Mouse (Mus musculus) adrenal gland, postnatal 4 days (tissue): Measurements from ENCODE around the gene 1700020A23Rik. TPM values are rescaled to one million over a fixed set of nuclear protein-coding genes. Genes with fewer than 3 reads are reported as not detected.
"Not testable (repeated sequence)": the region's sequence is repeated elsewhere in the genome, so short reads cannot be mapped to it uniquely, and the experiment has no call there.

ENCODE experiments used
- DNase-seq, 2 experiments: peaks; one replicate each; pipeline ENCODE4 v3.0.0; 2021 to 2022; ENCODE audit warnings: low spot score in 2 of 2, mixed read lengths in 2 of 2
- long read RNA-seq, 2 experiments: library from polyadenylated mRNA; stranded (forward); transcript quantifications; one replicate each; pipeline ENCODE4 v2.0.0; 2021
- total RNA-seq, 2 experiments: library from RNA; stranded (reverse); gene quantifications; 2 replicates each; pipeline ENCODE4 v1.2.3; 2021

Gene 1700020A23Rik
- total RNA-seq, result not detected
- long read RNA-seq, experiment 1, result 0 reads
- long read RNA-seq, experiment 2, result 0 reads

DNA sequence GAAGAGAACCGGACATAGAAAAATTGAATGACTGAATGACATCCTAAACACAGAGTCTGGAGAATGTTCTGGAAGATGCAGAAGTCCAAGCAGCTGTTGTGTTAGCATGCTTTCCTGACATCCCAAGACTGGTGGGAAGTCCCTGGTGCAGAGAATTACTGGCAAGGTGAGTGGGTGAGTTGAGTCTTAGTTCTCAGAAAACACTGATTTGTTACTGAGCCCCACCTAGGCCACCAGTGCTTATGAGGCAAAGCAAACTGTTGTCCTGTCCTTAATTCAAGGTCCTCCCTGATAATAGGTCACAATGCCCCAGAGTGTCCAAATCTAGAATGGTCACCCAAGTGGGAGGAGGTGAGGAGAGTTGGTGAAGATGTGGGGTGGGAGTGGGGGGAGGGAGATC, at the start of gene 1700020A23Rik, which contains the start of gene Gm28372:
1700020A23Rik (plus strand) TSS at position 321 of the 400 bp plus-strand sequence.
Gm28372 (plus strand) TSS at position 301 of the 400 bp plus-strand sequence.
- DNase-seq, result no peak

DNA sequence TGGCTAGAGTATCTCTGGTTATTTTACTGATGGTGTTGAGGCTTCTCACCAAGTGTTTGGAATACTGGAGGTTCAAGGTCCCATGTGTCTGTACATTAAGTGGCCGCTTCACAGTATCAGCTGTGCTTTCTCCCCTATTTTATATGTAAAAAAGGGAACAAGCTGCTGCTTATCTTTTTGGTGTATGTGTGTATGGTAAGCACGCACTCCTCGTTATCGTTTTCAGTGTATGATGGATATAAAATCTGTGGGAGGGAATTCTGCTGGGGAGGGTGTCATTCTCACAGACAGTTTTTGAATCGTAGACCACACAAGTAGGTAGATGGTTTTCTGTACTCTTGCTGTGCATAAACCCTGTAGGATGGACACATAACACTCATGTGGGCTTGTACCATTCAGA, 47.5 kb upstream of the 1700020A23Rik start:
- no peak for DNase-seq

DNA sequence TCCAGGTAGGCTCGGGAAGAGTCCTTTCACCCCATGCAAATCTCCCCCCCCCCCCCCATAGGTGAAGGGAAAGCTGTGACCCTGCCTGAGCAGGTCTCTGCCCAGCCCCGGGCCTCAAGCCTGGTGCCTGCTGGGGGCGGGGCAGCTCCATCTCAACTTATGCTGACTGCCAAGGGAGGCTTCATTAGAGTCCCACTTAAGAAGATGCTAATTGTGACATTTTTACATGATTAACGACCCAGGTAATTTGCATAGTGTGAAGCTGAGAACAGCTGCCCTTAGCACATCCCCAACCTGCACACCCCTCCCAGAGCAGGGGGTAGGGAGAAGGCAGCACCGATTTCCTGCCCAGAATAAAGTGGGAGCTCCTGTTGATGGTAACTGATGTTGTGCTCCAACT, 46.2 kb upstream of the 1700020A23Rik start:
- DNase-seq, result no peak

DNA sequence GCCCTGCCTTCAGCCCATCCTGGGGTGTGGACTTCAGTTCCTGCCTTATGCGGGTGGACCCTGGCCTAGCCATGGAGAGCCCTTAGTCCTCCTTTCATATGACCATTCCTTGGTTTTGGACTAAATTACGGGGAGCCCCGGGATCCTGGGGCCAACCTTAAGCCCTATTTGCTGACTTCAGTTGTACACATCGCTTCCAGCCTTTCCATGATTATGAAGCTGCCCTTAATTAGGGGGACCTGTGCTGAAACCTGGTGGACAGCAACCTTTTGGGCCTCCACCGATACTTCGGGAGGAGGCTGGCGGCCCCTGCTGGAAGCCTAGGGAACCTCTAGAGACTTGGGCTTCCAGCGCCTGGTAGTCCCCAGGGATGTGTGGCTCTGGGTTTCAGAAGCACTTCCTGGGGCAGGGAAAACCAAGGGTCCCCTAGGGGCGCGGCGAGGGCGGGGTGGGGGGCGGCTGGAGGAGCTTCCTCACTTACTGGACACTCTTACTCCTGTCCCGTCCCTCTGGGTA, 42.5 kb upstream of the 1700020A23Rik start:
- peak; percentile 26 to 37 for DNase-seq

DNA sequence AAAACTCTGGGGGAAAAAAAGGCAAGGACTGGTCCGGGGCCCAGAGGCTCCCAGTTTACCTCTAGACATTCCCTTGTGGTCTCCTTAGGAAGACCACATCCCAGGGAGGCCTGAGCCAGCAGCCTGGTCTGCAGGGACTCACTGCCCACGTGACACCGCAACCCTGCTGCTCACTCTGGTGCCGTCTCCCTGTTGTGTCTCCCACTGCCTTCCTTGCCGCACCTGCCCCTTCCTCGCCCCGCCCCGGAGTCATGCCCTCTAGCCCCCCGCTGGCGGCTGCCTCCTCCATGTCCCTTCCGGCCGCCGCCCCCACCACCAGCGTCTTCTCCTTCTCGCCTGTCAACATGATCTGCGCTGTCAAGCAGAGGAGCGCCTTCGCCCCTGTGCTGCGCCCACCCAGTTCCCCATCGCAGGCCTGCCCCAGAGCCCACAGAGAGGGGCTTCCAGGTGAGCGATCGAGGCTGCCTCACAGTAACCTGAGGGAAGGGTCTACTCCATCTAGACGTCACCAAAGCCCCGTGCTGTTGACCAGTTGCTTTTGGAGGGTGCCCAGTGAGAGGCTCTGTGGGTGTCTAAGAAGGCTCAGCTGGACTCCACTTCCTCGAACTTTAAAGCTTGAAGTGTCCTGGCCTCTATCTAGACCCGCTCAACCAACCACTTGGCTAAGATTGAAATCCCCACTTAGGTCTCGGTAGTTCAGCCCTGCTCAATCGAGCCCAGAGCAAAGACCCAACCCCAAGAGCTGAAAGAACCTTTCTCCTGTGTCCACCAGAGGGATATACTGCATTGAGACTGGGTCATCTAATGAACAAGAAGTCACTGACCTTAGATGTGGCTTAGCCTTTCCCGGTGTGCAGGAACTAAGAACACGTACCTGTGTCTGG, 39.6 kb upstream of the 1700020A23Rik start:
- DNase-seq, result no peak

DNA sequence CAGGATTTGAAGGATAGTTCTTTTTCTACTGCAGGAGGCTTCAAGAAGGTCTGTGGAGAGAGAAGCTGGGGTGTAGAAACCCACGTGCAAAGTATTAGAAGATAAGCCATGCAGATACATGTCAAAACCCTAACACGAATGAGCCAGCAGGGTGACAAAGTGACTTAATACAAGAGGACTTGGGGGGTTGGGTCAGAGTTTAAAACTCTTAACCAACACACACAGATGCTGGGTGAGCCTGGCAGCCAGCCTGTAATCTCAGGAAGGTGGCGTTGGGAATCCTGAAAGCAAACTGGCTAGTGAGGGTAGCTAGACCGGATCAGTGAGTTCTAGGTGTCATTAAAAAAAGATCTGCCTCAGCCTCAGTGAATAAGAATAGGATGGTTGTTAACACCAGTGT, 37.7 kb upstream of the 1700020A23Rik start:
- DNase-seq, result no peak

DNA sequence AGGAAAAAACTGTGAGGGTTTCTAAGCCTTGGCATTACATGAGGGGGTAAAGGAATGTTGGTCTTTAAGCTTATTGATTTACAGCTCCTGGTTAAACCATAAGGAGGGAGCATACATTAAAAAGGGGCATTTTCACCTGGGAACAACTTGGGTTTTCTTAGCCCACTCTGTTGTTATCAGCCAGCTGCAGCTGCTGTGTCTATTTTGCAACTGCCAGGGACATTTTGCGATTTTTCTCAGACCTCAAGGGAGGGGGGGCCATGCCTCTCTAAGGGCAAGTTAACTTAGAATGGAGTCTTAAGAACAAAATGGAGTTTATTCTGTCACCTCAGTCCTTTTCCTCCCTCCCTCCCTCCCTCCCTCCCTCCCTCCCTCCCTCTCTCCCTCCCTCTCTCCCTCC, 32.0 kb upstream of the 1700020A23Rik start:
- DNase-seq, result not testable (repeated sequence)

DNA sequence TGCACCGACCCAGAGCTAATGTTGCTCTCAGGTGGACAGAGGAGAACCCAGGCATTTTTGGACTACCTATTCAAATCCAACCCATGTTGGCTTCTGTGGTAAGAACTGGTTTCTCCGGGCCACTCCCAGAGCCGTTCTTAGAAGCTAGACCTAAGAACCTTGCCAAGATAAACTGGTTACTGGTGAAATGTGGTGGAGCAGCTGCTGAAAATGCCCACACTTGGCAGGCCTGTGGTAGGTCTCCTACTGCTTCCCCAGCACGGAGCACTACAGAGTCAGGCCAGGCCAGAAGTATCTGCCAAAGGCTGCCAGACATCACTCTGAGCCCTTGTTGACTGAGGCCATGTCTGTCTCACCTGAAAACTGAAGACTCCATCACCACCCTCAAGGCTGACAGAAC, 30.1 kb upstream of the 1700020A23Rik start:
- no peak for DNase-seq

DNA sequence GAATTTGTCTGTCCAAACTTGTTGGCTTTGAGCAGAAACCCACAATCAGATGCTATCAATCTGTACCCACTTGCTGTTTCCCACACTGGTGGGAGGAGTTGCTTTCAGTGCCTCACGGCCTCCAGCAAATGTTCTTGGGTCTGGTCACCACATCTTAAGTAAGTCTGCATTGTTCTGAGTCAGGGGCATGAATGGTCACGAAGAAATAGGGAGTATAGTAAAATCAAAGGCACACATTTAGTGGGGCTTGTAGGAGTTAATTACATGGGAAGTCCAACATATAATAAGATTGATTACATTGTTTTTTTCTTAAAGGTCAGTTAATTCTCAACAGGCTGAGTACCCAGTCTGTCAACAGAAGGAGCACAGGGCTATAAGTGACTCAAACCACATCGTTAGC, 21.9 kb upstream of the 1700020A23Rik start:
- DNase-seq, result no peak

DNA sequence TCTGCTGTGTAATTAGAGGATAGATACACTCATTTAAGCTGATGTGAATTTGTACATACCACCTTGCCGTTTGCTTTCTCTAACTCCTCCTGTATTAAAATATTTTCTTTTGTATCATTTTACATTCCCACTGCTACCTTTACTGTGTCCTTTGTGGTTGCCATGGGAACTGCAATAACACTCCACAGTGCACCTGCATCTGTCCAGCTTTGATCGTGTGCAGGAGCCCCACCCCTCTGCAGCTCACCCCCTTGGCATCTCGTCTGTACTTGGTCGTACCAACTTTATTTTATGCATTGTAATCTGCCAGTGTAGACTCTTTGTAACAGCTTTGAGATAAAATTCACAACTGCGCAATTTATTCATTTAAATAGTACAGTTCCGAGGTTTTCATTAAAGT, 21.2 kb upstream of the 1700020A23Rik start:
- DNase-seq, result no peak

DNA sequence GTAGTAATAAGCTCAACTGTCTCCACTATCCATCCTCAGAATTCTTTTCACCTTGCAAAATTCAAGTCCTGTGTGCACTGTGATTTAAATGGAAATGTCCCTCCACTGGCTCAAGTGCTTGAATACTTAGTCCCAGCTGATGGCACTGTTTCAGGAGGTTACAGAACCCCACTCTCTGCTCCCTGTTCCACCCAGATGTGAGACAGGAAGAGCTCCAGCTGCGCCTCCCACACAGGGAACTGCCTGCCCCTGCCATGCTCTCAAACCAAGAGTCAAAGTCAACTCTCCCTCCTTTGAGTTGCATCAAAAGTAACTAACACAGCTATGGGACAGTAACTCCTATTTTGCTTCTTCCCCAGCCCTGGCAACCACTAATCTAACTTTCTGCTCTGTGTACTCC, 18.8 kb upstream of the 1700020A23Rik start:
- DNase-seq, result no peak

DNA sequence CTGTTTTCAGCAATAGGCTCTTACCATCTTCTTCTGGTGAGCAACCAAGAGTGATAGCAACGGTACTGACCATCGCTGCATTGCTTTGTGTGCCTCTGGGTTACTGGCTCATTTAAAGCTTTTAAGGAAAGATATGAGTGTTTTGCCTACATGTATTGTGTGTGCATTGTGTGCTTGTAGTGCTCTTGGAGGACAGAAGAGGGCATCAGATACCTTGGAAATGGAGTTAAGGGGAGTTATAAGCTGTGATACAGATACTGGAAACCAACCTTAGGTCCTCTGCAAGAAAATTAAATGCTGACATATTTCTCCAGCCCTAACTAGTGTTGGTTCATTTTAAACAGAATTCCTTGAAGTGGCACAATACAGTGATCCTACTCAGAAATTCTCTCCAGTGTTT, 16.3 kb upstream of the 1700020A23Rik start:
- DNase-seq, result no peak

DNA sequence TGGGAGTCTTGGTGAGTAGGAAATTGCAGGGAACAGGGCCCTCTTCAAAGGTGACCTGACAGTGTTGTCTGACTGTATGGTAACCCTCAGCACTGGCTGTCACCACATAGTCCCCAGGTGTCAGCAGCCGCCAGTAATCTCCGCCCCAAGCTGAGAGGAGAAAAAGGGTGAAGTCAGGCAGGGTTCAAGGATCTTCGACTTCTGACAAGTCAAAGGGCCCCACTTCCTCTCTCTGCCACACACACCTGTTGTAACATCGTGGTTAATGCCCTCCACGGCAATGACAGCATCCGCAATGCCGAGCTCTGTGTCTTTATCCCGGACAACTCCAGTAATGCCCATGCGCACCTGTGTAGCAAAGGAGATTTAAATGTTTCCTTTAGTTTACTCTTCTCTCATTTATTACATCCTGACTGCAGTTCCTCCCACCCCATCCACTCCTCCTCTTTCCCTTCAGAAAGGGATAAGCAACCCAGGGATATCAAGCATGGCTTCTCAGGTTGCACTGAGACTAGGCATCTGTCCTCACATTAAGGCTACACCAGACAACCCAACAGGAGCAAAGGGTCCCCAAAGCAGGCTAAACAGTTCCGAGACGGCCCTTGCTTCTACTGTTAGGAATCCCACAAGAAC, 13.9 kb upstream of the 1700020A23Rik start:
- no peak for DNase-seq

DNA sequence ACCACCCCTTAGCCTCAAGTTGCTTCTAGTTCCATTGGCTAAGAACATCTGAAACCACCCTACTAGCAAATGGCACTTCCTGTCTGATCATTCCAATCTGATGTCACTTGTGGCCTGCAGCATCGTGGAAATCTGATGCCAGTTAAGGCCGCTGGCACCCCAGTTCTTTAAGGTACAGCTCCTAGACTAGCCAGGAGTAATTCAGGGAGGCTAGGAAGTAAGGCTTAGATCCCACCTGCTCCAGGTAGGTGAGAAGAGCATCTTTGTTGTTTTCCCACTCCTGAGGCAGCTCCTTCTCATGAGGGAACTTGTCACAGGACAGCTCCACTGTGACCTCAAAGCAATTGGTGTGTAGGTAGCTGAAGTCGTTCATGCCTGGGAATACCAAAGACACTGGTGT, 12.2 kb upstream of the 1700020A23Rik start:
- no peak for DNase-seq

DNA sequence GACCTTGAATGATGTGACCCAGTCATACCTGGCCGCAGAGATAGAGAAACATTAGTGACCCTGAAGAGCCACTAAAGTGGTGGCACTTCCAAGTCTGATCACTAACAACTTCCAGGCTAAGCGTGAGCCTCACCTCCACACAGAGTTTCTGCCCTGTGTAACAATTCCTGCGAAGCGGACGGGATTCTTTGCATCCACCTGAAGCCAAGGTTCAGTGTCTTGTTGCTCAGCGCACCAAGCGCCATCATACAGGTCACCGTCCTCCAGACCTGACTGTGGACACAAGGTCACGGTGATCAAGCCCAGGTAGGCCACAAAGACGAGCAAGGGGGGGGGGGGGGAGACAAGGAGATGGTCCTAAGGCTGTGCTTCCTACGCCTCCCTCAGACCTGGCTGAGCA, 9.4 kb upstream of the 1700020A23Rik start:
- DNase-seq, result no peak

DNA sequence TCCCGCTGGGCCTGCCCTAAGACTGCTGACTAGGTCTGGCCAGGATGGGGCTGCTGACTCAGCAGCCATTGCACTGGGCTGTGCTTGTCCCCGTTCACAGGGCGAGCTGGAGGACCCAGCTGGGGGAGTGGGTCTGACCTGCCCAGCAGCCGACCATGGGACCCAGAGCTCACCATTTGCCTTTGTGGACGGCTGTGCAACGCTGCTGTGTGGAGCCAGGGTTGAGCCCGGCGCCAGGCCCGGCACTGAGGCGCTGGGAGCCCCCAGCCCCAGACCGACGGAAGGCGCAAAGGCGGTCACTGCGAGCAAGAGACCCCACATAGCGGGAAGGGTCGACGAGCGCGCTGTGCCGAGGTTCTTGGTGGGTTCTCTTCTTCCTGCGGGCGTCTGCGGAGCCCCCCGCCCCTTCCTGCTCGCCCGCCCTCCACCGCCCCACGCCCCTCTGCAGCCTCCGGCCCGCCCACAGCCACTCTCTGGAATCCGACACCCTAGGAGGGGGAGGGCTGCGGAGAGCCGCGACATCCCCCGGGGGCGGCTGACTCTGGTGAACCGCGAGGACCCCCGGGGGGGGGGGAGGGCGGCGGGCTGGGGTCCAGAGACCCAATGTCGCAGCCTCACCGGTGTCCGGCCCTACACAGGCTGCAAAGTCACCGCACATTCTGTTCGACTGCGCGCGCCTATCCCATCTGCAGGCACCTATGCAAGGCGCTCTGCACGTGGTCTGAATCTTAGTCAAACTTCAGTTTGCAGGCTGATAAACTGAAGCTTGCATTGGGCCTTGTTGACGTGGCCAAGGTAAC, 7.7 kb upstream of the 1700020A23Rik start, which contains the start of gene Cpxm1:
Cpxm1 (minus strand) TSS at position 389 of the 800 bp plus-strand sequence.
- no peak for DNase-seq

DNA sequence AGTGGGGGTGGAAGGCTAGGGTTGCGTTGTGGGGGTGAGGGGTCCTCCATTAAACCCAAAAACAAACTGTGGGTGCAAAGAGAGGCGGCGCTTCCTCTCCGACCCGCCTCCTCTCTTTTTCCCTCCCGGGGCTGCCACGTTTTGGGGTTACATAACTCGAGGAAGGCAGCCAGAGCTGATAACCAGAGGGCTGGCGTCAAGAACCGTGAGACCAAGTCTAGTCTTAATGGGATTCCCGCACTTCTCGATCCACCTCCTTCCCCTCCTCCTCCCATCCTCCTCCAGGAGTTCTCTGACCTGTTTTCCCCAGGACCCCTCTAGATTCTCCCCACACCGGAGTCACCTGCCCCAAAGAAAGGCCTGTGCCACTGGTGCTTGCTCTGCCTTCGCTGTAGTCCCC, 7.0 kb upstream of the 1700020A23Rik start:
- DNase-seq, result no peak

DNA sequence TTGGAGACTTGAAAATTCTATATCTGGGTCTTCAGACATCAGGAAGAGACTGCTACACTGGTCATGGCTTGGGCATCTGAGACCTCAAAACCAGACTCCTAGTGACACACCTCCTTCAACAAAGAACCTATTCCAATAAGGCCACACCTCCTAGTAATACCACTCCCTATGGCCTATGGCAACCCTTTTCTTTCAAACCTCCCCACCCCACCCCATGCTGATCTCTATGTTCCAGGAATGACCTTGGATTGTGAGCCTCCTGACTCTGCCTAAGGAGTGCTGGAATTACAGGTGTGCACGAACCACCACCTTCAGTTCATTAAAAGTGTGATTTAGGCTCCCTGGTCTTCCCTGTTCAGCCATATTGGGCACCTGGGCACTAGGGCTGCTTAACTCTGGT, 5.0 kb upstream of the 1700020A23Rik start:
- no peak for DNase-seq

DNA sequence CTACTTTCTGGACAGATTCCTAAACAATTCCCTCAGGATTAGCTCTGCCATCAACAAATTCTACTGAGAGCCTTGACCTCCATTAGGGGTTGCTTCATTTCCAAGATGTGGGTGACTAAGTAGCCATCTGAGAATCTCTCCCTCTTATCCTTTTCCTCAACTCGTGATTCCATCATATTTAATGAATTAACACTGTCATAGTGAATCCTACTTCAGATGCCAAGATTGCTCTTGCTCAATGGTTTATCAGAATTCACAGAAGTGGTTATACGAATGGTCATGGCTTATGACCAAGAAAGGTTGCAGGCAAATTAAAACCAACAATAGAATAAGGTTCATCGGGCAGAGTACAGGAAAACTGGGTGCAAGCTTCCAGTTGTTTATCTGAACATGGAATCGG, 3.2 kb upstream of the 1700020A23Rik start:
- DNase-seq, result no peak

DNA sequence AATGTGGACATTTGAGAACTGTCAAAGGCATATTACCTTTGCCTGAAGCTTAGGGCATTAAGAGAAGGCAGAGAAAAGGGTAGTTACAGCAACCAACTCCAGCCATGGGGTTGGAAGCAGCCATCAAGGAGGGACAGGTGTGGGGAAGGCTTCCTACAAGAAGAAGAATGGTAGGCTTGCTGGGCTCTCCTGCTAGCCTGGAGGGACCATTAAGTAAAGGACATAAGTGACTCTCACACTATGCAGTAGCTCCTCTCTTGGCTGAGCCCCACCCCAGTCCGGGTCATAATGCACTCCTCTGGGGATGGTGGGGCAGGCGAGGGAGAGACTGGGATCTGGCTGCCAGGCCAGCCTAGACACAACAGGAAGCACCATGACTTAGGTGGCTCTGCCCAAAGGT, 1.1 kb downstream of the 1700020A23Rik start, which contains the start of gene Tmem239:
Tmem239 (plus strand) TSS at position 301 of the 400 bp plus-strand sequence.
- DNase-seq, result no peak

DNA sequence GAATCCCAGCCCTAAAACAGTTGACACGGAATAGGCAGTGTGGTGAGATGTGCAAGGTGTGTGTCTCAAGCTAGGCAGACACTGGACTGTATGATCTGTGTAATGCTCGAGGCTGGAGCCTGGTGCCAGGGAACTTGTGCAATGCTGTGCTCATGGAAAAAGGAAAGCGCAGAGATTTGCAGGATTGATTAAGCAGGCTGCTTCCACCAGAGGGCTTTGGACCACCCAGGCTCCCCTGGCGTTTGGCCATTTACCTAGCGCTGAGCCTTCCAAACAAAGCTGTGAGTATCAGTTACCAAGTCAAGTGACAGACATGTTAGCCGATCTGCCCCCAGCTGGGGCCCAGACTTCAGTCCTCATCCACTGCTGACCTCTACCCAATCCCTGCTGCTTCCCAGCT, 3.1 kb downstream of the 1700020A23Rik start:
- no peak for DNase-seq
